Mouse (Mus musculus) cerebellum, adult 8-10 months (tissue): ENCODE data around the gene Nkapl.
"Not testable (repeated sequence)": the region's sequence is repeated elsewhere in the genome, so short reads cannot be mapped to it uniquely, and the experiment has no call there.

Source experiments
- DNase-seq: peaks from one replicate; pipeline ENCODE4 v3.0.0; 2022

The Nkapl gene

DNA sequence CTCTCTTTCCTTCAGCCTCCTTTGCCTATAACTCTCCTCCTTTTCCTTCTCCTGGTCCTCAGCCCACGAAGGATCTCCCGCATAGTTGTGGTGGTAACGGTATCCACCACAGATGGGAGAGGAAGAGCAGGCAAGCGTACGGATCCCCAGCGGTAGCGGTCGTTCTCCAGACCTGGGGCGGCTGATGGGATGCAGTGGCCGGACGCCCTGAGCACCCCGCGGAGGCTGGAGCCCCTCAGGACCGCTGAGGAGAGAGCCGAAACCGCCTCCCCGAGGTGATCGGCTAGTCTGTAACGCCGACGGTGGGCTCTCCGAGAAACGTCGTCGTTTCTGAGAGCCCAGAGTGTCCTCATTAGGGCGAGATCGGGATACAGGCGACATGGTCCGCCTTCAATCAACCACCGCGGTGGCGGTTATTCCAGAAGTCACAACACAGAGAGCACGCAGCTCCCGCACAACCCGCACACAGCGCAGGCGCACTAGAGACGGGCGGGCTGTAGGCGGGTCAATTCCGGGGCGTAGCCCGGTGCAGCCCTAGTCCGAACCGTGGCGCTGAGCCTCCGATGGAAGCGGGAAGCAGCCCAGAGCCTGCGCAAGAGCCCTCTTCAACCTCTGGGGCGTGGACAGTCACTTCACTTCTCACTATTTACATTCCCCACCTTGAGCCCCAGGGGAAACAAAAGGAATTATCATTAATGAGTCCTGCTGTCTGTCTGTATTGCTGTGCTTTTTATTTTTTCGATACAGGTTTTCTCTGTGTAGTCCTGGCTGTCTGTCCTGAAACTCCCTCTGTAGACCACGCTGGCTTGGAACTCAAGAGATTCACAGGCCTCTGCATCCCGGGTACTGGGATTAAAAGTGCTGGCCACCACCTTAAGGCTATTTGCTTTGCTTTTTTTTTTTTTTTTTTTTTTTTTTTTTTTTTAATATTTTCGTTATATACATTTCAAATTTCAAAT lies at the start of gene Nkapl:
Gene Nkapl, minus strand, starts transcription at position 449 of the 959 bp plus-strand sequence.
- DNase-seq = peak; percentile 82

DNA sequence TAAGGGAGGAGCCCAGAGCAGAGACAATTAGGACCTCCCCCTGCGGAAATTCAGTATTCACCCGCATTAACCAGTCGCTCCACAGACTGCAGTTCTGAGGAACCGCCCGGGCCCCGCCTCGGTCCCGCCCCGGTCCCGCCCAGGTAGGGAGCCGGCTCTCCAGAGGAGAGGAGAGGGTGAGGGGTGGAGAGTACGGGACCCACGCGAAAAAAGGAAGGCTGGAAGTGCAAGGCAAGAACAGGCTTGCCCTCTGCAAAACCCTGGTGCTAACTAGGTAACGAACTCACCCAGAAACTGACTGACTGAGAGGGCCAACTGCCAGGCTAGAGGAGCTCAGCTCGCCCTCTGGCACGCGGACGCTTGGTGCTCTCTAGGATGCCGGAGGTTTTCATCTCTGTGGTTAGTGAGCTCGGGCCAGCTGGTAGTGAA lies 37.9 kb upstream of the Nkapl start:
- peak; percentile 78 for DNase-seq

DNA sequence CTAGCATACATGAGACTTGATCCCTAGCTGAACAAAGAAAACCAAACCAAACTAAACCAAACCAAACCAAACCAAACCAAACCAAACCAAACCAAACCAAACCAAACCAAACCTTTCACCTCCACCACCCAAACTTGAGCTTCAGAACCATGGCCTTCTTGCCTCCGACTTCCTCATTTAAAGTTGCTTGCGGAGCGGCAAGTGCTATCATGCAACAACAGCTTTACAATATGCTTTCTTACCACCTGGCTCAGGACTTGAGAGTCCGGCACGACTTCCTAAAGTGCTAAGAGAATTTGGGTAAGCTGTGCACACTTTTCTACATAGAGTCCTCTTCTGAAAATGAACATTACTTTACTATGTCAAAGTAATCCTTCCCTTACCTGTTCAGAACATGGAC lies 34.0 kb upstream of the Nkapl start:
- DNase-seq = no peak

DNA sequence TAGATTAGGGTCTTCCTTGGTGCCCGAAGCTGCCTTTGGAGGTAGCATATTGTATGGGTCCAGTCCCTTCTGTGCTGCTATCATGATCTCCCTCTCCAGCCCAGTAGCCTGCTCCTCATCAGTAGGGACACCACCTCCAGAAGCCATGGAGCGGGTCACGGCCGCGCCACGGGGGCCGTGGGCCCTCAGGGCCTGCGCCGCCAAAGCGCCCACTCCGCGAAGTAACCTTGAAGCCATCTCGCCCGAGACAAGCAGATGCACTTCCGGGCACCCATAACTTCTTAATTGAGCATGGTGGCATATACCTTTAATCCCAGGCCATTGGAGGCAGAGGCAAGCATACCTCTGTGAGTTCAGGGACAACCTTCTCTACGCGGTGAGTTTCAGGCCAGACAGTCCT lies 32.9 kb upstream of the Nkapl start, which contains the start of gene Gm11273:
Gene Gm11273, minus strand, starts transcription at position 237 of the 400 bp plus-strand sequence.
- not testable (repeated sequence) for DNase-seq

DNA sequence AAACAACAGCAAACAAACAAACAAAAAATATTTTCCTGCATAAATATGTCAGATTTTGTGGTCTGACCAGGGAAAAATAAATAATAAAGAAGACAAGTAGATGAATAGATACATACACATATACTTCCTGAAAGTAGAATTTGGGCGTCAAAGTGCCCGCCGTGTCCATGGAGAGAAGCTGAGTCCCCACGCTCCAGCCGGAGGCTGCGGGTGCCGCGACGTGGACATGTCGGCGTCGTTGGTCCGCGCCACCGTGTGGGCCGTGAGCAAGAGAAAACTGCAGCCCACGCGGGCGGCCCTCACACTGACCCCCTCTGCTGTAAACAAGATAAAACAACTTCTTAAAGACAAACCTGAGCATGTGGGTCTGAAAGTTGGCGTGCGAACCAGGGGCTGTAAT lies 26.8 kb upstream of the Nkapl start, which contains the start of gene AK157302:
Gene AK157302, plus strand, starts transcription at position 144 of the 400 bp plus-strand sequence.
- DNase-seq = no peak

DNA sequence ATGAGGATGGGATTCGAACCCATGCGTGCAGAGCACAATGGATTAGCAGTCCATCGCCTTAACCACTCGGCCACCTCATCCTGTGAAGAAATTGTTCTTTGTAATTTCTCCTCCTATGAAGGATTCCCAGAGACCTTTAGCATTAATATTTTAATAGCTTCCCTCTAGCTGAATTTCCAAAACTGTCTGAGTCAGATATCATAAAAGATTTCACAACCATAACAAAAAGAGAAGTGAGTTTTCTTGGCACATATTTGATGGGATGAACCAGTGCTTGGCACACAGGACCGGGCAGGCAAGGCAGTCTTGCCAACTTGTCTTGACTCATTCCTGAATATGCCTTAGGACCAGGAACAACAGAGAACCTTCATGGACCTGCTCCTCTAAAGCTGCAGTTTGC lies 24.5 kb upstream of the Nkapl start:
- no peak for DNase-seq

DNA sequence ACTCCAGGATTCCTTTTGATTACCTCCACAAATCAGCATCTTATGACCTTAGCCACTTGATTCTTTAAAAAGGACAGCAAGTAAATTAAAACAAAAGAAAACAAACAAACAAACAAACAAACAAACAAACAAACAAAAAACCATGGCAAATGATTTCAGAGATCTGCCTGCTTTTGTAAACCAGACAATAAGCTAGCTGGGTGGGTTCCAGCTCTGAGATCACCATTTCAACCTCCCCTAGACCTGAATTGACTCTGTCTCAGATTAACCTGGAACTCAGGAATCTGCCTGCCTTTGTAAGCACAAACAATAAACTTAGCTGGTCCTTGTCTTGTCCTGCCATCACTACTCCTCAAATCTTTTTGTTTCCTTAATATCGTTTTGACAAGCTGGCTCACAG lies 18.6 kb upstream of the Nkapl start:
- DNase-seq = no peak

DNA sequence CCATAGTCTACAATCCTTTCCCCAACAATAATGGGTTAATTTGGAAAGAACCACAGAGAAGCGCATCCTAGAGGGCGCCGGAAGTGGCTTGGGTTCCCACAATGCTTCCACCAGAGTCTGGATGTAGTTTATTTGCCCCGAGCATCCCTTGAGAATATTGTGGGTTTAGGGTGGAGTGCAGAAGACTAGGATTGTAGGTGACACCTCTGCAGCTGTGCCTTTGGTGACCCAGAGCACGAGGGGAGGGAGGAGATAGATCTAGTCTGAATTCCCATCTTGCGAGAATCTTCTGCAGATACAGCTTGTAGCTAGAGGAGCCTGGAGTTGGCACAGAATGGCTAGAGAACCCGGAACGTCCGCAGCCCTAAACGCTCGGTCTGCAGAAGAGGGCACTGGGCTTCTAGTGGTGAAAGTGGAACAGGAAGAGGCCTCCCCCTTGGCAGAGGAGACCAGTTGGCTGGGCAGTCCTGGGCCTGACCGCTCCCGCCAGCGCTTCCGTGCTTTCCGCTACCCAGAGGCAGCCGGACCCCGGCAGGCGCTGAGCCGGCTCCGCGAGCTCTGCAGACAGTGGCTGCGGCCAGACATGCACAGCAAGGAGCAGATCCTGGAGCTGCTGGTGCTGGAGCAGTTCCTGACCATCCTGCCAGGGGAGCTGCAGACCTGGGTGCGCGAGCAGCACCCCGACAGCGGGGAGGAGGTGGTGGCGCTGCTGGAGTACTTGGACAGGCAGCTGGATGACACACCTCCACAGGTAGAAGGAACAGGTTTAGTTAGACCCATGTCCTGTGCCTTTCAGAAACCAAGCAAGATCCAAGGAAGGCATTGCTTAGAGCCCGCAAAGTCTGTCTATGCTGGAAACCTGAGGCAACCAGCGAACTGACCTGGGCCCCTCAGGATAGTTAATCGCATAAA lies 10.7 kb upstream of the Nkapl start, which contains the start of the genes Zkscan4 and Gm10065:
Gene Zkscan4, plus strand, starts transcription at position 149 of the 912 bp plus-strand sequence.
Gene Gm10065, minus strand, starts transcription at position 683 of the 912 bp plus-strand sequence.
- peak; percentile 77 for DNase-seq

DNA sequence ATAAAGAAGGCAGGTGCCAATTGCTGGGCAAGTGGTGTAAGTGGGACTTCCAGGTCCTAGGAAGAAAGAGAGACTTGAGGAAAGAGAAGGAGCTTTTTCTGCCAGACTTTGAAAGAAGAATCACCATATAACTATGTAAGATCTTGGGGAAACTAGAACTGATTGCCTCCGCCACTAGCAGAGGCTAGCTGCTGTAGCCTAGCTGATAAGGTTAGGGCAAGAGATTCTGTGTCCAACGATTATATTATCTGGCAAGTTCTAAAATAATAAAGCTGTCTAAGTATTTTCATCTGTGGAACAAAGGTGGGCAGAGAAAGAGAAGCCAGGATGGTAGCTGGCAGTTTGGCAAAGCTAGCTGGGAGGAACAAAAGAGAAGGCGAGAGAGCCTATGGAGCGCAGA lies 4.1 kb upstream of the Nkapl start:
- DNase-seq = no peak

DNA sequence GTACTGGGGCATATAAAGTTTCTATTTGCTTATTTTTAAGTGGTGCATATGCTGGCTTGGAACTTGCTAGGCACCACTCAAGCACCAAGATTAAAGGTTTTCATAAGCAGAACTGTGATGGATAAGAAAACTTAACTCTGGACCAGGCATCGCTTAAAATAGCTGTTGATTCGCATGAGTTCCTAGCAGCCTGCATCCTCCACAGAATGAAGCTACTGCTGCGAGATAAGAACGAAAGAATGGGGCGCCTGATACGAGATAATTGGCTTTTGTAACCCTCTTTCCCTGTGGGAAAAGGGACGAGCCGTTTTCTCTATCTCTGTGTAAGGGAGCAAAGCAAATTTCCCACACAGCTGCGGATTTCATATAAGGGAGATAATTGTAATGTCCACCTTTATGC lies 788 bp upstream of the Nkapl start:
- no peak for DNase-seq

DNA sequence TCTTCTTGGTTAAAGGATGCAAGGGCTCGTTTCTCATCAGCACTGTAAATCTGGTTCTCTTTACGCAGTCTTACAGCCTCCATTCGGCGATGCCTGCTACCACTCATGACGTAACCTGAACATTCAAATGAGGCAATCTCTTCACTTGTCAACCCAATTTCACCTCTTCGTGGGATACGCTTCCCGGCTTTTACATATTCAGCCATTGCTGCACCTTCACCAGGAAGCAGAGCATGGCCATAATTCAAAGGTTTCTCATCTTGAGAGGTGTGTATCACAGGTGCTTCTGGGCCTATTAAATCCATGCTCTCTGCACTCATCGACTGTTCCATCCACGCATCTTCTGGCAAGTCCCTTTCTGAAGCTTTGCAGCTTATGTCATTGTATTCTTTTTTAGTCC lies 973 bp downstream of the Nkapl start:
- no peak for DNase-seq

DNA sequence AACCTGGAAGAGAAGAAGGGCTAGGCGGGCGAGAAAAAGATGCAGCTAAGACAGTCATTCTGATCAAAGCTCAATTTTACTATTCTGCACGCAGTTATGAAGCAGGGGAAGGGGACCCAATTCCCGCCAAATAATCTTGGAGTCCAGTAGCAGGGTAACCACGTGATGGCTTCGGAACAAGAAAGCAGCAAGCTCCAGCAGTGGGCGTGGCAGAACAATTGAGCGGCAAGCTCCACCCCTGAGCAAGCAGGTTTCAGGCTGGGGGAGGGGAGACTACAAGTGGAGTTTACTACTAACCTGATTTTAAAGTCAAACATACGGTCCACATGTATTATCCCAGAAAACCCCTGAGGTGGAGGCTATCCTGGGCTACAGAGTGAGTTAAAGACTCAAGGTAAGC lies 5.8 kb downstream of the Nkapl start:
- not testable (repeated sequence) for DNase-seq

DNA sequence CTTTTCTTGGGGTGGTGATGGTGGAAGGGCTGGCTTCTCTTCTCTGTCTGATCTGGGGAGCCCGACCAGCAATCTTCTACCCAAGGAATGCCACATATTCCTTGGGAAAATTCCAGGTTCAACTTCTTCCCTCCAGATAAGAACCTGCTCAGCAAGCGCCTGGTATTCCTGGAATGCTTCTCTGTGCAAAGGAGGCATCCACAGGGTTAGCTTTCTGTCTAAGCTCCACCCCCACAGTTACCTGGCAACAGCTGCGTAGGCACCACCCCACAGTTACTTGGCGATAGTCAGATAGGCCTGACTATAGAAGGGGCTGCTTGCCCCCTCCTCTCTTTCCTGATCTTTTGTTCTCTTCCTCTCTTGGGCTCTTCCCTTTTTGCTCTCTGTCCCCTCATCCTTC lies 12.0 kb downstream of the Nkapl start:
- no peak for DNase-seq

DNA sequence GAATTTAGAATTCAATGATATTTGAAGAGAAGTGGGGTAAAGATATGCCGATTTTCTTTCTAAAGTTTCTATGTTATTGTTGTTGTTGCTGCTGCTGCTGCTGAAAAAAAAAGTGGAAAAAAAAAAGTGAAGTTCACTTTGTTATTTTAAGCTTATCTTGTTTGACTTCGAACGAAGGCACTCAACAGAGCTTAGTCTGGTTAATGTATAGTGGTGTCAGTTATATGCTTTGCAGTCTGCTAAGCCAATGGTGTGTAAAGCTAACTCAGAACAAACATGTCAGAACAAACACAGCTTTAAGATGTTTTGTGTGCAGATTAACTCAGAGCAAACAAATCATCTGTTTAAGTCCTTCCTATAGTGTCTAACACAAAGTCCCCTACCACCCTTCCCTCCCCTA lies 14.2 kb downstream of the Nkapl start:
- DNase-seq = no peak

DNA sequence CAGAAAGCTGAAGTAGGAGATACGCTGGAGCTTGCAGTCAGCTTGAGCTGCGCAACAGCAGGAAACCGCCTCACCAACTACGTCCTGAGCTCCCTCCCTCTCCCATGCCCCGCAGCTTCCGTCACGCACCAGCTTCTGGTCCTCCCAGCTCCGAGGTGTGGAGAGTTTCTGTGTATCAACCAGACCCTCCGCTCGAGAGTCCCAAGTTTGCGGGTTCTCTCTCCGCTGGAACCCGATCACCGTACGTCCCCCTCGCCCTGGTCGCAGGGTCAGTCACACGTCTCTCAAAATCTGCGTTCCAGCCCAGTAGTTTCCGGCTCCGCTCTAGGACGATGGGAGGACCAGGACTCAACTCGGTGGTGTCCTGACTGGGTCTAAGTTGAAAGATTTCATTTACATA lies 14.9 kb downstream of the Nkapl start, which contains the start of gene Zscan26:
Gene Zscan26, minus strand, starts transcription at position 282 of the 400 bp plus-strand sequence.
- peak; percentile 82 for DNase-seq

DNA sequence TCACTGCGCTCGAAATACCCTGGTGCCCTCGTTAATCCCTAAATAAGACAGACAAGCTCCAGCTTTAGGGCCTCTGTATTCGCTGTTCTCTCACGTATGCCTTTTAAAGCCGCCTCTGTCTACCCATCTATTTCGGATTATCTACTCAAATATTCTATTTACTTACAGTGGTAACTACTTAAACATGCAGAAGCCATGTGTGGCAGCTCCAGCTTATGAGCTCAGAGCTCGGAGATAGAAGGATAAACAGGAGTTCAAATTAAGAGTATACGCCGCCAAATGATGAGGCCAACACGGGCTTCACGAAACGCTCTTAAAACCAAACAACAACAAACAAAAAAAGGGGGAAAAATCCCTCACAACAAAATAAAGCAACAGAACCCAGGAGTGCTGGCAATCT lies 15.3 kb downstream of the Nkapl start:
- DNase-seq = no peak

DNA sequence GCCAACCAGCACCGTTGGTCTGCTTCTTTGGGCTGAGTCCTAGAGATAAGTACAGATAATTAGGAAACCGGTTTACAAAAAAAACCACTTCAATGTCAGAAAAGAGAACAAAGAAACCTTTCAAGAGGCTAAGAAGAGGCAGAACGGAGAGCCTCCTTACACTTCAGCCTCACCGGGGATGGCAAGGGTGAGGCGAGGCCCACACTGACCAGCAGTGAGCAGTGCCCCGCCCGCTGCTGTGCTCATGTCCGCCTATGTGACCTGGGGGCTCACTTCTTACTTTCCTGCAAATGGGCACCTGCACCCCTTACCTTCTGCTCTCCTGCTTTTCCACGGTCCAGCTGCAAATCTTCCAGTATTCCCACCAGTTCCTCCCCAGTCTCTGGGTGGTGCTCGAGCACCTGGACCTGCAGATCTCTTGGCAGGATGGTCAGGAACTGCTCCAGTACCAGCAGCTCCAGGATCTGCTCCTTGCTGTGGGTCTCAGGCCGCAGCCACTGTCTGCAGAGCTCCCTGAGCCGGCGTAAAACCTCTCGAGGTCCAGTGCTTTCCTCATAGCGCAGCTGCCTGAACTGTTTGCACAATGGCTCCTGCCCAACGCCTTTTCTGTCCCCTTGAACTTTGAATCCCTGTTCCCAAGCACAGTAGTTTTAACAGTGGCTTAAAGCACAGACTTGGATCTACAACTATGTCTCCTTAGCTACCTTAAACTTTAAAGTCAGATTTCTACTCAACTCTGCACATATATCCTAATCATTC lies 20.3 kb downstream of the Nkapl start:
- no peak for DNase-seq

DNA sequence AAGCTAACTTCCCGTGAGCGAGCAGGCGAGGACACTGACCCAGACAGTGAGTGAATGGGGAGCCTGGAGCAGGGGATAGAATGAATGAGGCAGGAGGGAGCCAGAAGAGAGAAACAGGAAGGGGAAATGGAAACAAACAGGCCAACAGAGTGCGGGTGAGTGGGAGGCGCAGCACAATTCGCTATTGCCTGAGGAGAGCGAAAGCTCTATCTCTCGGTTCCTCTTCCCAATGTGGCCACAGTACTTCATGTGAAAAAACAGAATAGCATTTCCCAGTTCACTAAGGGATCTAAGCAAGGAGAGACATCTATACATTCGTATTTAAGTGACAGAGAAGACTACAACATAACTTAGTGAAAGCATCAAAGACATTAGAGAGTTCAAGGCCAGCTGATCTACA lies 21.5 kb downstream of the Nkapl start:
- no peak for DNase-seq

DNA sequence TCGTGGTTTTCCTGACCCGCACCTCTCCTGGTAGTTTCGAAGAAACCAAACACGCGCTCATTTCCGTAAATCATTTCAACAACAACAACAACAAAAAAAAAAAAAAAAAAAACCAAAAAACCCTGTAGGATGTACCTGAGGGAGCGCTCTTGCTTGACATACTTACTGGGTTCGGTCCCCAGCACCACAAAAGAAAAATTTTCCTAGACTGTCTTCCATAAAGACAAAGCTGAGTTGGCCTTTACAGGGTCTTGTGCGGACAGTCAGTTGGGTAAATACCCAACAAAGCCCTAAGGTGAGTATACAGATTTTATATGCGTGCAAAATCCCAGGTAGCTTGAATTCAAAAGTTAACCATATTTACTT lies 27.1 kb downstream of the Nkapl start:
- DNase-seq = no peak

DNA sequence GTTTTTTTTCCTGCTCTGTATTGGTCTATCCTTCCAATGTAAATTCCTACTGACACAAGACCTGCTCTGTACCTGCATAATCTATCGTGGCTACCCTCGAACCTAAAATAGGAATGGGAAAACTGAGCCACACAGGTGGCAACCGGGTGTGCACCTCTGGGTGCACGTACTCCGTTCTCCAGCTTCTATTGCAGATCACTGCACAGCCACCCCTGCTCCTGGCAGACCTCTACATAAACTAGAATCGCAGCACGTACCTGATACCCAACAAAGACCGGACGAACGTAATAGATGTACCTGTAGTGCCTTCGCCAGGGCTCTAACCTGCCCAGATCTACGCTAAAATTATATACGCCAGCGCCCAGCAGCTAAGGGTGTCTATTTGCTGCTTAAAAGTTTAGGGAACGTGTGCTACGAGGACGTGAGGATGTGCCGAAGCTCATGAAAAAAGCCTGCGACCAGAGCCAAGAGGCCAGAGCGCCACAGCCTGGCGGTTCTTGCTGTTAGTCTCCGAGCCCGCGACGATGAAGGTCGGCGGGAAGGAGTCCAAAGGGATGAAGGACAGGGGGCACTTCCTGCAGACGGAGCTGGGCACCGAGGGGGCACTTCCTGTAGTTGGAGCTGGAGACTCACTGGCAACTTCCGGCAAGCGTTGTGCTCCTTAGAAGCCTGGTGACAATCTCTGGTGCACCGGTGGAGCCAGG lies 27.7 kb downstream of the Nkapl start, which contains the start of gene Pgbd1:
Gene Pgbd1, minus strand, starts transcription at position 556 of the 704 bp plus-strand sequence.
- peak; percentile 75 for DNase-seq

DNA sequence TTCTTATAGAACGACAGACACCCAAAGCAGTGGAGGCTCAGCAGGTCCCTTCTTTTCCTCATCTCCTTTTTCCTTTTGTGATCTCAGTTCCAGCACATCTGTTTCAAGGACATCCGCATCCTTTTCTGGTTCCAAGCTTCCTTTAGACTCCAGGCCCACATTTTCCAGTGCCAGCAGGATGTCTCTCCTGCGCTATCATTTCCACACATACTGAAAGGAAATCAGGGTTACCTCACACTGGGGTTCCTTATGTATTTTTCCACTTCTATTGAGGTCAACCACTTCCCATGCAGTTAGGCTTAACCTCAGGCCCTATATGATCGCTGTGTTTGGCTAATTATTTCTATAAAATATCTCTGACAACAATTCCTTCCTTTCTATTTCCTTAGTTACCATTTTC lies 32.8 kb downstream of the Nkapl start:
- no peak for DNase-seq

DNA sequence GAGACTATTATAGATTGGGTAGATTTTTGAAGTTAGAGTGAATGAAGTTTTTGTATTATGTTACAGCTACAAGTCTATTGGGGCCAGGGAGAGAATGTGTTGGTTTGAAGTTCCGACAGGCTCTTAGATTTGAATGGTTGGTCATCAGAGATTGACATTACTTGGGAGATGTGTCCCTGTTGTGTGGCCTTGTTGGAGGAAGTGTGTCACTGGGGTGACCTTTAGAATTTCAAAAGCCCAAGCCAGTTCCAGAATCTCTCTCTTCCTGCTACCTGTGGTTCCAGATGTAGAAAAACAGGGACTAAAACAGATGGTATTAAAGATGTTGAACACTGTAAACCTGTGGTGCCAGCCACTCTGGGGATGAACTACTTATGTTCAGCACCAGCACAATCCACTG lies 40.7 kb downstream of the Nkapl start:
- no peak for DNase-seq
